Mouse (Mus musculus) heart, adult 11 months (tissue): ENCODE results near the gene Gse1.
A peak's percentile ranks its signal among the peaks of the same experiment; 100 is the strongest.
"Not testable (repeated sequence)": the region's sequence is repeated elsewhere in the genome, so short reads cannot be mapped to it uniquely, and the experiment has no call there.

ENCODE experiments used
- DNase-seq: peaks from one replicate; pipeline ENCODE4 v3.0.0; 2022

Gse1 gene

GRCm38 (mm10) chr8:120351332-120352071, 123.2 kb downstream of the Gse1 start:
- no peak for DNase-seq

- DNase-seq: no peak
These were observed 123.8 kb downstream of the Gse1 start for GRCm38 (mm10) chr8:120352096-120352495.

- DNase-seq: no peak
These were observed 127.8 kb downstream of the Gse1 start for GRCm38 (mm10) chr8:120356067-120356466.

GRCm38 (mm10) chr8:120357504-120357903, 129.2 kb downstream of the Gse1 start:
- DNase-seq: no peak

- DNase-seq: peak; percentile 96
These were observed 133.0 kb downstream of the Gse1 start for GRCm38 (mm10) chr8:120361301-120361700.

- peak; percentile 99 for DNase-seq
These were observed 135.4 kb downstream of the Gse1 start for GRCm38 (mm10) chr8:120363552-120364071.

GRCm38 (mm10) chr8:120364093-120364725, 136.0 kb downstream of the Gse1 start:
- DNase-seq: peak; percentile 97

GRCm38 (mm10) chr8:120366840-120367239, 138.6 kb downstream of the Gse1 start:
- DNase-seq: no peak

- not testable (repeated sequence) for DNase-seq
These were observed 139.9 kb downstream of the Gse1 start for GRCm38 (mm10) chr8:120368191-120368590.

- peak; percentile 99 for DNase-seq
These were observed 140.8 kb downstream of the Gse1 start for GRCm38 (mm10) chr8:120368814-120369649.

- DNase-seq: peak; percentile 99
These were observed 141.7 kb downstream of the Gse1 start for GRCm38 (mm10) chr8:120369956-120370355.

GRCm38 (mm10) chr8:120370461-120370860, 142.2 kb downstream of the Gse1 start:
- DNase-seq: no peak

GRCm38 (mm10) chr8:120371146-120371545, 142.9 kb downstream of the Gse1 start:
- no peak for DNase-seq

- no peak for DNase-seq
These were observed 143.6 kb downstream of the Gse1 start for GRCm38 (mm10) chr8:120371725-120372457.

- DNase-seq: no peak
These were observed 144.4 kb downstream of the Gse1 start for GRCm38 (mm10) chr8:120372684-120373083.

- no peak for DNase-seq
These were observed 145.4 kb downstream of the Gse1 start for GRCm38 (mm10) chr8:120373621-120374020.

- no peak for DNase-seq
These were observed 145.8 kb downstream of the Gse1 start for GRCm38 (mm10) chr8:120374070-120374469.

GRCm38 (mm10) chr8:120374514-120374913, 146.3 kb downstream of the Gse1 start:
- DNase-seq: no peak

- DNase-seq: no peak
These were observed 146.9 kb downstream of the Gse1 start for GRCm38 (mm10) chr8:120375170-120375569.

GRCm38 (mm10) chr8:120376215-120376614, 148.0 kb downstream of the Gse1 start:
- DNase-seq: no peak

GRCm38 (mm10) chr8:120376847-120377802, 148.9 kb downstream of the Gse1 start:
- no peak for DNase-seq
